Mouse (Mus musculus) adipocyte (in vitro differentiated cells): ENCODE results near the gene Vmn1r197.
"Not testable (repeated sequence)": the region's sequence is repeated elsewhere in the genome, so short reads cannot be mapped to it uniquely, and the experiment has no call there.

Experiments
- DNase-seq: peaks from one replicate; pipeline ENCODE4 v3.0.0-alpha.2; 2016; ENCODE audit warnings: low spot score

Vmn1r197 gene

DNA sequence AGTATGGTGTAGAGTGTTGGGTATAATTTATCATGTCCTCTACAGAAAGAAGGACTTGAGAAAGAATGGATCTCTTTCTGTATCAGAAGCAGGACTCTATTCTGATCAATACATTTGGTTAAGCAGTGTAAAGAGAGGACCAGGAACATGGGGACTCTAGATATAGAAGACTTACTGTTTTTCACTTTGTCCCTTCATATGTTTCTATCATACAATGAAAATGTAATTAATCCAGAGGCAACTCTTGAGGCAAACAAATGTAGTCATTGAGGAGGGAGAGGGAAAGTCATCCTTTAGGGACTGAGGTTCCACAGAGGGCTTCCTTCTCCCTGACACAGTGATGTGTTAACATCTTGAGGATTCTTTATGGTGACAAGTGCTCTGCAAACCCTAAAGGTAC, at the start of gene Vmn1r197:
TSS of gene Vmn1r197 (plus strand) at position 301 of the 400 bp plus-strand sequence.
- no peak for DNase-seq

DNA sequence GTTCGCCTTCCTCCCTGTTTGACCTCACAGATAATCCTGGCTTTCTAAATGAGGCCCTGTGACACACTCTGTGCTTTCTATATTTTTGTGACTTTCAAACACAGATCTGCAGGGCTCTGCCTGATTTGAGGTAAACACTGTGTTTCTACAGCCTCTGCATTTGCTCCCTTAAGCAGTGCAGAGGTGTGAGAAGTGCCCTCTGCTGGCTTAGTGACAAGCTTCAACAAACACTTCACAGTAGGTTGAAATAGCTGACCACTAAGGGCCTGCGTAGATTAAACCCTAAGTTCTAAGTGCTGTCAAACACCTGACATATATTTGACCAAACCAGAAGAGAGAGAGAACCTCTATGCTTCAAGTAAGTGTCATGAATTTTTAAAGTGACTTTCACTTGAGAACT, 39.8 kb upstream of the Vmn1r197 start:
- no peak for DNase-seq

- DNase-seq, result no peak
Observed at GRCm38 (mm10) chr13:22289620-22290019, 34.8 kb upstream of the Vmn1r197 start, which contains the start of gene Vmn1r196. Gene Vmn1r196 (plus strand): TSS chr13:22289920.

DNA sequence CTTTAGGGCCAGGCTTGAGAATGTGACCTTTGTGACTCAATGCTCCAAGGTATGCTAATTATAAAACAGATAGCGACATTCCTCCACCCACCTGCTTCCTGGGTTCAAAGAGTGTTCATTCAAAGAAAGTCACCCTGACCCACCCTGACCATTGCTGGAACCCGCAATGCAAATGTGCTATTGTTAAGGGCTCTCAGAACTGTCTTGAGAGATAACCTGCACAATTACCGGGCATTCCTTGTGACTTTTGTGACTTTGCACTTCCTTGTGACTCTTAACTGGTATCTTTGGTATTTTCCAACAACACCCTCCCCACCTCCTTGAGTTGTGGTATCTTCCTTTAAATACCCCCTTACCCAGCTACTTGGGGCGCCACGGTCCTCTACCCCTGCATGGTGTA, 16.3 kb upstream of the Vmn1r197 start:
- DNase-seq, result not testable (repeated sequence)

DNA sequence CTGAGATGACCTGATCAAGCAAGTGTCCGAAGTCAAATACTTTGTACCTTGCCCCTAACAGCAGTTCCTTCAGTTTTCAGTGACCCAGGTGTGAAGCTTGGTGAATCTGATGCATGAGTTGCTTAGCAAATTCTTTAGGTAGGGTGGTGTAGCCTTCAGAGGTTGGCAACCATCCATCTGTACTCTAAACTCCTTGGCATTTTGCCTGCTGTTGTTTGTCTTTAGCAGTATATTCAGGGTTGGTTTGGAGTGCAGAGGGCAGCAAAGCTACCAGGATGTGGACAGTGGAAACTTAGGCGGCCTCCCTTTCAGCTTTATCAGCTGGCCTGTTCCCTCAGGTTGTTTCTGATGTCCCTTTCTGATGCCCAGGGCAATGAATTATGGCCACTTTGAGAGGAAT, 9.0 kb upstream of the Vmn1r197 start:
- no peak for DNase-seq

DNA sequence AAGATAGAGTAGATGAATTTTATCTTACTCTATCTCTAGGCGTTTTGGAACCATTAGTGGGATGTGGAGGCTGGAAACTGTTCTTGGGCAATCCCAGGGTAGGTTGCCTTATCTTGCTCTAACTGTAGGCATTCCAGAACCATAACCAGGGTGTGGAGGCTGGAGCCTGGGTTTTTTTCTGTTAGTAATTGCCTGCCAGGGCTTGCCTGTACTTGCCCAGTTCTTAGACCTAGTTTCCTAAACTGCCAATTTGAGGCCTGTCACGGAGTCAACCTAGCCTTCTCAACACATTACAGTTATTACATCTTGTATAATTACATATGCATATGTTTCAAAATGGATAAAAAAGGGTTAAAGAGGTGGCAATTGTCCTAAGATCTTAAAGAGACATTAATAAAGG, 7.0 kb upstream of the Vmn1r197 start:
- DNase-seq, result no peak

DNA sequence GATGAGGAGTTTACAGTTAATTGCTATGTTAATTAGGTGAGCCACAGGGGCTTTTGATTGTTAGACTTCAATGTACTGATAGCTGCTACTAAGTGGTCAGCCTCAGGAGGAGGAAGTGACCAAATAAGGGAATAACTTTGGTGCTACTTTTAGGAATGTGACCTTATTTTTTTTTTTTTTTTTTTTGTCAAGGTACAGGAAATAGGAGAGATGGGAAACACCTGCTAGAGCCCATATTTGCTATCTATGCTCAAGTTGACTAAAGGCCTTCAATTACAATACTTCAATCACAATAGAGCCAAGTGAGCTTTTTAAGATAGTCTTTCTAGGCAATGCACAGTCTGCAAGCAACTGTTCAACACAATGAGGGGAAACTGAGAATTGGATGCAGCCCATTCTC, 4.3 kb upstream of the Vmn1r197 start:
- no peak for DNase-seq

GRCm38 (mm10) chr13:22333269-22333668, 8.9 kb downstream of the Vmn1r197 start:
- no peak for DNase-seq

DNA sequence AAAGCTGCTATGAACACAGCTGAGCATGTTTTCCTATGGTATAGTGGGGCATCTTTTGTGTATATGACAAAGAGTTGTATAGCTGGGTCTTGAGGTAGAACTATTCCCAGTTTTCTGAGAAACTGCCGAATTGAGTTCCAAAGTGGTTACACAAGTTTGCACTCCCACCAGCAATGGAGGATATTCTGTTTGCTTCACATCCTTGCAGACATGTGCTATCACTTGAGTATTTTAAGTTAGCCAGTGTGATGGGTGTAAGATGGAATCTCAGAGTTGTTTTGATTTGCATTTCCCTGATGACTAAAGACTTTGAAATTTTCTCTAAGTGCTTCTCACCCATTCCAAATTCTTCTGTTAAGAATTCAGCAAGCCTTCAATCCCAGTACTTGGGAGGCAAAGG, 11.2 kb downstream of the Vmn1r197 start:
- DNase-seq, result no peak

GRCm38 (mm10) chr13:22350064-22350463, 25.7 kb downstream of the Vmn1r197 start, which contains the start of gene Vmn1r198:
Gene Vmn1r198 (plus strand): TSS chr13:22350364.
- no peak for DNase-seq

GRCm38 (mm10) chr13:22350813-22351212, 26.4 kb downstream of the Vmn1r197 start:
- no peak for DNase-seq

GRCm38 (mm10) chr13:22379518-22379917, 55.1 kb downstream of the Vmn1r197 start, which contains the start of gene Vmn1r199:
Gene Vmn1r199 (plus strand): TSS chr13:22379818.
- no peak for DNase-seq

DNA sequence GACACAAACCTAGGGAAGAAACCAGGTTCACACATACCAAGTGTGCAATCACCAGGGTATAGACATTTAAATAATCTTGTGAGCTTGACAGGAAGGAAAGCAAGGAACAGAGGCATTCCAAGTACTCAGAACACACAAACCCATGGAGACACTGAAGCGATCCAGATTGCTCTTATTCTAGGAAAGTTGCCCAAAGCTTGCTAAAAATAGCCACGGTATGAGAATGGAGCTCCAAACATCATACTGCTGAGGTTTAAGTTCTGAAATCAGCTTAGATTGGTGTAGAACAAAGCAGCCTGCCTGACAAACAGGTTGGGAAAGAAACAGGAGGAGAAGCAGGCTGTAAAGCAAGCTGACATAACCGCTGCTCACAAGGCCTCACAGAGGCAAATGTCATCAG, 56.7 kb downstream of the Vmn1r197 start:
- not testable (repeated sequence) for DNase-seq
